Mouse (Mus musculus) heart, embryonic 11.5 days (tissue): ENCODE data around the gene Slc25a15. TPM values are rescaled to one million over a fixed set of nuclear protein-coding genes. Genes with fewer than 3 reads are reported as not detected.
A peak's percentile ranks its signal among the peaks of the same experiment; 100 is the strongest.

Experiments
- ATAC-seq: fragments of 200-750 bp; cut with Nextera tagmentation; replicated peaks from 2 replicates; pipeline ENCODE4 v1.8.0; 2017; ENCODE audit warnings: moderate library complexity; ENCODE audit not compliant: insufficient number of reproducible peaks, low FRiP score, low TSS enrichment
- H3K27ac ChIP-seq: fragments of 300-500 bp; sonication (generic); 2 replicates; pipeline ENCODE4 v1.5.1; 2014; ENCODE audit warnings: mild to moderate bottlenecking, low read depth, low read length
- H3K27me3 ChIP-seq: fragments of 300-500 bp; sonication (generic); 2 replicates; pipeline ENCODE4 v1.6.1; 2014; ENCODE audit warnings: mild to moderate bottlenecking, low read length, mixed read lengths; ENCODE audit not compliant: control insufficient read depth, insufficient read depth
- H3K36me3 ChIP-seq: fragments of 300-500 bp; sonication (generic); 2 replicates; pipeline ENCODE4 v1.6.1; 2014; ENCODE audit warnings: mild to moderate bottlenecking, low read length, moderate library complexity, mixed read lengths; ENCODE audit not compliant: control insufficient read depth, insufficient read depth
- H3K4me1 ChIP-seq: fragments of 300-500 bp; sonication (generic); 2 replicates; pipeline ENCODE4 v1.6.1; 2014; ENCODE audit warnings: low read length; ENCODE audit not compliant: control insufficient read depth, insufficient read depth
- H3K4me2 ChIP-seq: fragments of 300-500 bp; sonication (generic); 2 replicates; pipeline ENCODE4 v1.6.1; 2014; ENCODE audit warnings: mild to moderate bottlenecking, moderate library complexity
- H3K4me3 ChIP-seq: fragments of 300-500 bp; sonication (generic); 2 replicates; pipeline ENCODE4 v1.5.1; 2014; ENCODE audit warnings: low read depth, low read length
- H3K9ac ChIP-seq: fragments of 300-500 bp; sonication (generic); 2 replicates; pipeline ENCODE4 v1.6.1; 2014; ENCODE audit warnings: mild to moderate bottlenecking, low read depth, low read length, moderate library complexity
- H3K9me3 ChIP-seq: fragments of 300-500 bp; sonication (generic); replicated peaks from 2 replicates; pipeline ENCODE4 v1.6.1; 2016; ENCODE audit warnings: low read length; ENCODE audit not compliant: control insufficient read depth
- WGBS: fragments of 180-500 bp; shearing (Covaris S2); extraction: QIAGEN DNeasy Blood & Tissue Kit; methylation state at CpG from one replicate; pipeline ENCODE4 v1.1.7; 2014; ENCODE audit not compliant: insufficient replicate concordance; 5-methylcytosine and 5-hydroxymethylcytosine counted together
- polyA plus RNA-seq: library from polyadenylated mRNA; unstranded; fragments of >200 nt; fragmentation: Nextera tagmentation; extraction: Ambion mirVana; gene quantifications from 2 replicates; pipeline ENCODE4 v1.2.1, GENCODE M21; 2014

Gene Slc25a15
- polyA plus RNA-seq, 1 experiment from 2014 or later: 11.1 TPM

- 42% methylated on average over 5 of the region's 5 CpGs for WGBS
- no peaks in the 10 kb centered on the region for H3K27me3 ChIP-seq
- ATAC-seq: 0 out of 2 replicates have a peak, but pooled peaks have one; percentile 72
- no peaks in the 10 kb centered on the region for H3K9me3 ChIP-seq
- H3K9ac ChIP-seq: no peak overlapping the region
- H3K27ac ChIP-seq: no peak overlapping the region
- H3K4me3 ChIP-seq: no peak overlapping the region
- no peaks in the 10 kb centered on the region for H3K4me1 ChIP-seq
- peaks cover 6% of the 10 kb centered on the region; the same call in 1 of the 2 replicates for H3K36me3 ChIP-seq
- no peak overlapping the region for H3K4me2 ChIP-seq
These were observed 21.5 kb downstream of the Slc25a15 start for GRCm38 (mm10) chr8:22376903-22377302.

GRCm38 (mm10) chr8:22376311-22376710 lies 22.1 kb downstream of the Slc25a15 start:
- Histone ChIP-seq H3K4me1 (no peaks in the 10 kb centered on the region), H3K36me3 (peaks cover 2% of the 10 kb centered on the region; the same call in 1 of the 2 replicates), H3K9me3 (no peaks in the 10 kb centered on the region), H3K27me3 (no peaks in the 10 kb centered on the region), H3K4me3 (no peak overlapping the region), H3K27ac (no peak overlapping the region), H3K4me2 (no peak overlapping the region), H3K9ac (no peak overlapping the region)
- no peak for ATAC-seq
- WGBS: 83% methylated on average over 5 of the region's 5 CpGs

- 83% methylated on average over 6 of the region's 6 CpGs for WGBS
- Histone ChIP-seq H3K36me3 (no peaks in the 10 kb centered on the region), H3K27ac (no peak overlapping the region), H3K4me3 (no peak overlapping the region), H3K9ac (no peak overlapping the region), H3K4me1 (no peaks in the 10 kb centered on the region), H3K4me2 (no peak overlapping the region), H3K27me3 (no peaks in the 10 kb centered on the region), H3K9me3 (no peaks in the 10 kb centered on the region)
- no peak for ATAC-seq
These were observed 38.5 kb downstream of the Slc25a15 start for GRCm38 (mm10) chr8:22359882-22360281.

- Histone ChIP-seq H3K4me3 (no peak overlapping the region), H3K9ac (no peak overlapping the region), H3K36me3 (no peaks in the 10 kb centered on the region), H3K4me1 (no peaks in the 10 kb centered on the region), H3K27me3 (no peaks in the 10 kb centered on the region), H3K4me2 (no peak overlapping the region), H3K27ac (no peak overlapping the region), H3K9me3 (no peaks in the 10 kb centered on the region)
- WGBS: 80% methylated on average over 6 of the region's 6 CpGs
- ATAC-seq: no peak
These were observed 39.0 kb downstream of the Slc25a15 start for GRCm38 (mm10) chr8:22359359-22359758.

- no peak overlapping the region for H3K27ac ChIP-seq
- H3K9ac ChIP-seq: no peak overlapping the region
- no peaks in the 10 kb centered on the region for H3K4me1 ChIP-seq
These were observed 63.0 kb downstream of the Slc25a15 start for GRCm38 (mm10) chr8:22335426-22335825.

More at GRCm38 (mm10) chr8:22335426-22335825, 63.0 kb downstream of the Slc25a15 start:
- H3K9me3 ChIP-seq: no peaks in the 10 kb centered on the region
- WGBS: 85% methylated on average over 13 of the region's 13 CpGs
- no peak overlapping the region for H3K4me2 ChIP-seq
- H3K4me3 ChIP-seq: no peak overlapping the region
- no peaks in the 10 kb centered on the region for H3K27me3 ChIP-seq
- ATAC-seq: no peak
- no peaks in the 10 kb centered on the region for H3K36me3 ChIP-seq

Other genes starting within 250 kb of the Slc25a15 start
- 5.8 and 7.8 TPM in 2 replicates for gene Nek3, start 232.2 kb downstream of the Slc25a15 start, polyA plus RNA-seq
- gene Ckap2, start 212.8 kb downstream of the Slc25a15 start, polyA plus RNA-seq: 37.4 and 37.6 TPM in 2 replicates
- gene Vps36, start 205.8 kb downstream of the Slc25a15 start, polyA plus RNA-seq: 27.7 and 29.6 TPM in 2 replicates
- 14.4 and 15.8 TPM in 2 replicates for gene Thsd1, start 171.3 kb downstream of the Slc25a15 start, polyA plus RNA-seq
- not detected in 2 replicates for gene Tpte, start 115.2 kb downstream of the Slc25a15 start, polyA plus RNA-seq
- gene Mrps31, start 12.8 kb upstream of the Slc25a15 start, polyA plus RNA-seq: 46.9 and 47.4 TPM in 2 replicates